Mouse (Mus musculus): ENCODE results near the gene Ifit3. TPM values are rescaled to one million over a fixed set of nuclear protein-coding genes. Genes with fewer than 3 reads are reported as not detected.
A peak's percentile ranks its signal among the peaks of the same experiment; 100 is the strongest.
"Not testable (repeated sequence)": the region's sequence is repeated elsewhere in the genome, so short reads cannot be mapped to it uniquely, and the experiment has no call there.

Ifit3 gene
- polyA plus RNA-seq, 1 experiment from 2014 or later = 29.7 TPM

DNA sequence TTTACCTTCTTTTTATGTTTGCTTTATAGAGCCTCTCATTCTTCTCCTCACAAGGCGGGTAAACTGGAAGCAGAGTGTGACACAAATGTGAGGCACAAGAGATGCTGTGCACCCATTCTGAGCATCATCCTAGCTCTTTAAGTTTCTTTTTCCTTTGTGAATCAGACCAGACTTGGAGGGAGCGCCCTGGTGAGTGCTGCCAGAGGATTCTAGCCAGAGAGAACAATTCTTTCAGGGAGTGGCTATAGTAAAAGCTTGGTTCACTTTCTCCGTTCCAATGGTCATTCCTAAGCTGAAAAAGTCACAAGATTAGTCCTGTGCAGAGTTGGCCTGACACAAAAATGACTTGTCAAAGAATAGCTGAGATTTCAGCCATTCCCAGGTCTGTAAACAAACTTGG, 26.7 kb upstream of the Ifit3 start:
- ChIA-PET POLR2A (no interaction called here), CTCF (interaction anchor here (1.5 to 1.9 kb wide), 4 partner anchors 12 to 80 kb away, joined by 3 to 6 read pairs (median 3); no protein-coding TSS in a partner anchor)
- ATAC-seq = no peak
- no peaks in the 10 kb centered on the region for H3K27me3 ChIP-seq
- no peak for DNase-seq (ENCODE audit: low read depth, low spot score)
- TF ChIP-seq CTCF (IDR thresholded peaks at IDR 0.05) = no peak
- in situ Hi-C loops (cut with MboI; ENCODE audit: low pct_unique_long_range_greater_than_20kb) = no loop called here

DNA sequence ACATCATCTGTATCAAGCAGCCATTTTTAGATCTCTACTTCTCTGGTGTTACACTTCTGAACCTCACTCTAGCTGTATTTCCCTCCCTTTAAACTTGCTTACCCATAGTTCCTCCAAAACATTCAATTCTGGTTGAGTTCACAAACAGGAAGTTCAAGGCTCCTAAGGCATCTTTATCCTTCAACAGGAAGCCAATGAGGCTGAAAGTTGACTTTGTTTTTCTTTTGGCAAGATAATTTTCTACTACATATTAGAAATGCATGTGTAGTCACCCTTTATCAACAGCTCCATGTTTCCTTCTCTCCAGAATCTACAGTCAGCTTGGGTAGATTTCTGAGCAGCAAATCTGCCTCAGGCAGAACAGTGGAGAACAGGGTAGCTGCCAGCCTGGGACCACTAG, 20.8 kb upstream of the Ifit3 start:
- TF ChIP-seq CTCF (IDR thresholded peaks at IDR 0.05) = no peak
- in situ Hi-C loops (cut with MboI; ENCODE audit: low pct_unique_long_range_greater_than_20kb) = no loop called here
- CTCF ChIA-PET = interaction anchor here (2.5 kb wide), 1 partner anchor 9 kb away, joined by 10 read pairs; no protein-coding TSS in a partner anchor
- ATAC-seq (no peak), DNase-seq (ENCODE audit: low read depth, low spot score) (no peak)
- POLR2A ChIA-PET = interaction anchor here (0.6 to 0.7 kb wide), 3 partner anchors 33 to 224 kb away, joined by 3 to 9 read pairs (median 7); no protein-coding TSS in a partner anchor
- no peaks in the 10 kb centered on the region for H3K27me3 ChIP-seq

DNA sequence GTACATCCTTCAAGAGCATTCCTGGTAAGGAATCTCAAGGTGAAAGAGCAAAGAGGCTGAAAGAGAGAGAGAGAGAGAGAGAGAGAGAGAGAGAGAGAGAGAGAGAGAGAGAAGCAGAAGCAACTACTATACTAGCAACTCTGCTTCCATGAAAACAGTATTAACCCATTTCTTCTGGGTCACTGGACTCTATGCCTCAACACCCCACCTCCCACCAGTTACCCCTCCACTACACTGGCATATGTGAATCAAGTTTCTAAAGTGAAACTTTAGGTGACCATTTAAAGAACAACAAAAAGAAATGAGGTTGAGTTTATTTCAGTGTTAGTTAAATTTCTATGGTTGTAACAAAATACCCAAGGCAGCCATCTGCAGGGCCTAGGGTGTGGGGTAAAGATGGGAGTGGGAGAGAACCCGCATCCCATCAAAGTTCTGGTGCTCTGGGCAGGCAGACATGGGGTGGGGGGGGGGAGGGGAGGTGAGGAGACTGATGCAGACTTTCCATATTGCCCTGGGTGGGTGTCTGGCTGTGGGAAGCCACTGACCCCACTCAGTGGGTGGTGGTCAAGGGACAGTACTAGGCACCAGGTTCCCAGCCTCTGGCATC, 17.1 kb upstream of the Ifit3 start:
- ChIA-PET CTCF (interaction anchor here (1.3 to 1.5 kb wide), 2 partner anchors 13 to 14 kb away, joined by 3 to 4 read pairs; no protein-coding TSS in a partner anchor), POLR2A (no interaction called here)
- DNase-seq (ENCODE audit: low read depth, low spot score) (no peak), ATAC-seq (no peak)
- in situ Hi-C loops (cut with MboI; ENCODE audit: low pct_unique_long_range_greater_than_20kb) = no loop called here
- H3K27me3 ChIP-seq = no peaks in the 10 kb centered on the region
- no peak for TF ChIP-seq CTCF (IDR thresholded peaks at IDR 0.05)

DNA sequence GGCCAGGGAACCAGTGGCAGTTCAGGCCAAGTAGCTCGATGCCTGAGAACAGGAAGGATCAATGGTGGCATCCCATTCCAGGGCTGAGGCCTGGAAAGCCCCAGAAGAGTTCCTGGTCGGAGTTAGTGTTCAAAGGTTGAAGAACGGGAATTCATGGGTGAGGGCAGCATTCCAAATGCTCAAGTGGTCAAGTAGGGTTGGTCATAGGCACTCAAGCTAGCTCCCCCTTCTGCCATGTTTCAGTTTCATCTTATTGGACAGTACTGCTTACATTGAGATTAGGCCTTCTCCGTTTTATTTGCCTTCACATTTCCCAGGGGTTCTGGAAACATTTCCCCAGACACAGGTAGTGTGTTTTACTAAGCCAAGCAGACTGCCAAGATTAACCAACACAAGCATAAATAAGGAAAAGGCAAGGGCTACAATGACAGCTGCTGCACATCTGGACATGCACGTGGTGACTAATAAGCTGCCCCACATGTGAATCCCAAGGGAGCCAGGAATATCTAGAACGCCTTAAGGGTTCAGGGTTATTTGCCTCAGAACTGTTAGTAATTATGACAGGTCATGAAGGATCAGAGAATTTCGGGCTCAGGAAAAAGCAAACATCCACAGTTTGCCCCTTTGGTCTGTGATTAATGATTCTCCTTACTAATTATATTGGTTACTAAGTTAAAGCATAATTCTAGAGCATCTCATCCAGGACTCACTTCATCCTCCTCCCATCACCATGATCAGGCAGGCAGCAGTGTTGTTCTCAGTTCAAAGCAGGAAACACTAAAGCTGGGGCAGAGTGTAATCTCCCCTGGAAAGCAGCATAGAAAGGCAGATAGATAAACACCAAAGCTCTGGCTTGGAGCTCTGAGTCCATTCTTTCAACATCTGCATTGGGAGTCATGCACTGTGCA, 14.1 kb upstream of the Ifit3 start:
- CTCF ChIA-PET = interaction anchor here (0.6 to 2.5 kb wide), 9 partner anchors 10 to 62 kb away, joined by 3 to 15 read pairs (median 4); partner anchors contain the start of gene Ifit2
- DNase-seq (ENCODE audit: low read depth, low spot score) (peak; percentile 31), ATAC-seq (no peak)
- in situ Hi-C loops (cut with MboI; ENCODE audit: low pct_unique_long_range_greater_than_20kb) = no loop called here
- TF ChIP-seq CTCF (IDR thresholded peaks at IDR 0.05) = no peak
- POLR2A ChIA-PET = interaction anchor here (1.1 kb wide), 1 partner anchor 15 kb away, joined by 3 read pairs; no protein-coding TSS in a partner anchor
- H3K27me3 ChIP-seq = no peaks in the 10 kb centered on the region

DNA sequence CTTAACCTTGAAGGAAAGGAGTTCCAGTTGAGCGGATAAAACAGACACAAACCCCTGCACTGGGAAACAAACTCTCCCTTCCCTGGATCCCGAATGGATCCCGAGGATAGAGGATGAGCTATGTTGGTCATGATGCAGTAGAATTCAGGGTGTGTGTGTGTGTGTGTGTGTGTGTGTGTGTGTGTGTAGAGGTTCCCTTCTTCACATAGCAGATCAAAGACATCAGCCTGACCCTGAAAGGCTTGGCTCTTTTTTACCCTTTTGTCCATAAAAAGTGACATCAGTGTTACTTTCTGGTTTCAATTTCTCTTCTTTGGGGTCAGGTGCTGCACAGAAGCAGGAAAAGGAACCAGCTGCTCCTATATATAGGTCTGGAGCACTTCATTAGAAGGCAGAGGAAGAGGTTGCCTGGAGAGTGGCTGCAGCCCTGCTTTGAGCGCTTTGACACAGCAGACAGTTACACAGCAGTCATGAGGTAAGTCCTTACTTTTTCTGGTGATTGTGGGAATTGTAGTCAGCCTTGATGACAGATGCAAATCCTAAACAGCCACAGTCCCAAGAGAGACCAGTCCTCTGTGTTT, 13.3 kb upstream of the Ifit3 start:
- in situ Hi-C loops (cut with MboI; ENCODE audit: low pct_unique_long_range_greater_than_20kb) = no loop called here
- ATAC-seq (peak; percentile 66), DNase-seq (ENCODE audit: low read depth, low spot score) (no peak)
- TF ChIP-seq CTCF (IDR thresholded peaks at IDR 0.05) = no peak
- POLR2A ChIA-PET = no interaction called here
- no peaks in the 10 kb centered on the region for H3K27me3 ChIP-seq
- CTCF ChIA-PET = interaction anchor here (0.6 to 2.5 kb wide), 7 partner anchors 11 to 61 kb away, joined by 3 to 15 read pairs (median 4); partner anchors contain the start of gene Ifit2

DNA sequence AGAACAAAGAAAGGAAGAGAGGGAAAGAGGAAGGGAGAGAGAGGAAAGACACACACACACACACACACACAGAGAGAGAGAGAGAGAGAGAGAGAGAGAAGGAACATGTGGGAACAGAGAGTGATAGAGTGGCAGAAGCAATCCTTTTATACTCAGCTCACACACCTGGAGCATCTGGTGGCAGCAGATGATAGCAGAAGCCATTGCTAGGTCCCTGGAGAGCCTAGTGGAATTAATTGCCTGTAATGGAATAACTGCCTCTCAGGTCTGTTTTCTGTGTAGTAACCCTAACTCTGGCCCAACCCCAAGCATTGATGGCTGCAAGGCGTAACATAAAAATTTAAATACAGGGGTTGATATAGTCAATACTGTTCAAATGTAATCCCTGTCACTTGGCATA, 12.3 kb upstream of the Ifit3 start:
- in situ Hi-C loops (cut with MboI; ENCODE audit: low pct_unique_long_range_greater_than_20kb) = no loop called here
- POLR2A ChIA-PET = no interaction called here
- no peak for ATAC-seq
- TF ChIP-seq CTCF (IDR thresholded peaks at IDR 0.05) = no peak
- no peak for DNase-seq (ENCODE audit: low read depth, low spot score)
- CTCF ChIA-PET = interaction anchor here (1.2 to 2.5 kb wide), 4 partner anchors 10 to 396 kb away, joined by 3 to 15 read pairs (median 5); partner anchors contain the start of gene Ifit2
- H3K27me3 ChIP-seq = no peaks in the 10 kb centered on the region

DNA sequence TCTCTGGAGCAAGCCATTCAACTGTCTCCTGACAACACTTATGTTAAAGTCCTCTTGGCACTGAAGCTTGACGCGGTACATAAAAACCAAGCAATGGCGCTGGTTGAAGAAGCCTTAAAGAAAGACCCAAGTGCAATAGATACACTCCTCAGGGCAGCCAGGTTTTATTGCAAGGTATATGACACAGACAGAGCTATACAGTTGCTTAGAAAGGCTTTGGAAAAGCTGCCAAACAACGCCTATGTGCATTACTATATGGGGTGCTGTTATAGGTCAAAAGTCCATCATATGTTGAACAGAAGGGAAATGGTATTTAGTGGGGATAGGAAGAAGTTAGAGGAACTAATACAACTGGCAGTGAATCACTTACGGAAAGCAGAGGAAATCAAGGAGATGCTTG, 9.7 kb upstream of the Ifit3 start:
- TF ChIP-seq CTCF (IDR thresholded peaks at IDR 0.05) = no peak
- ChIA-PET POLR2A (no interaction called here), CTCF (interaction anchor here (2.7 kb wide), 1 partner anchor 23 kb away, joined by 11 read pairs; the partner anchor contains the start of gene Ifit2)
- no peak for DNase-seq (ENCODE audit: low read depth, low spot score)
- H3K27me3 ChIP-seq = no peaks in the 10 kb centered on the region
- in situ Hi-C loops (cut with MboI; ENCODE audit: low pct_unique_long_range_greater_than_20kb) = no loop called here
- ATAC-seq = no peak

DNA sequence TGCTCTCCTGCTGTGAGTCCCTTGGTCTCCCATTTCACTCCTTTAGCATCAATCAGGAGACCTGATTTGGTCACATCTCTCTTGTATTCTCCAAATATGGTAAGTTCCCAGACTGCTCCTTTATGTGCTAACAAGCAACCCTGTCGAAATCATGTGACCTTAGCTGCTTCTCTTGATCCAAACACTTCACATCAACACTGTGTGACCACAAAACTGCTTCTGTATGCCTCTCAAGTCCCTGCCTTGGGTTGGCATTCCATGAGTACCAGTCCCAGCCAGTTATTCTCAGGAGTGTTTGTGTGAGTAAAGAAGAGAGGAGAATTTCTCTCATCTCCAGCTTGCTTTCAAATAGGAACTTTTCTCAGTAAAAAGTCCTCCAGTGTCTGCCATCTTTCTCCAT, 6.2 kb upstream of the Ifit3 start:
- ATAC-seq (no peak), DNase-seq (ENCODE audit: low read depth, low spot score) (no peak)
- H3K27me3 ChIP-seq = no peaks in the 10 kb centered on the region
- in situ Hi-C loops (cut with MboI; ENCODE audit: low pct_unique_long_range_greater_than_20kb) = no loop called here
- ChIA-PET CTCF (interaction anchor here (1.4 kb wide), 1 partner anchor 26 kb away, joined by 4 read pairs; the partner anchor contains the start of gene Ifit2), POLR2A (interaction anchor here (0.6 kb wide), 1 partner anchor 391 kb away, joined by 7 read pairs; no protein-coding TSS in a partner anchor)
- no peak for TF ChIP-seq CTCF (IDR thresholded peaks at IDR 0.05)

DNA sequence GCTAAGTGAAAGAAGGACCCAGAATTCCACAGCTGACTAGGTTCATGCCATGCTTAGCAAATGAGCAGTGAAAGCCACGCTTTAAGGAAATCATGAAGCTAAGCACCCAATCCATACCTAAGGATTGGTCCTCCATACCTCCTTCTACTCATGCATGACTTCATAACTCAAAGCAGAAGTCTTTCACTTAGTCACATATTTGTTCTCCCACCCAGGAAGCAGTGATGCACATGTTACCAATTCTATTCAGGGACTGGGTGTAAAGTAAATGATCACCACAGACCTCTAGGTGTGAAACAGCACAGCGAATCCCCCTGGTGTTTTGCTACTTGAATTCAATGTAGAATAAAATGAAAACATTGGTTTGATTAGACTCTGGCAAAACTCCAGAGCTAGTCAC, 635 bp upstream of the Ifit3 start:
- ChIA-PET CTCF (interaction anchor here (1.5 kb wide), 1 partner anchor 32 kb away, joined by 3 read pairs; the partner anchor contains the start of gene Ifit2), POLR2A (interaction anchor here (1.1 kb wide), 1 partner anchor 253 kb away, joined by 4 read pairs; no protein-coding TSS in a partner anchor)
- peak; percentile 68 for ATAC-seq
- H3K27me3 ChIP-seq; in situ Hi-C loops (cut with MboI; ENCODE audit: low pct_unique_long_range_greater_than_20kb); DNase-seq (ENCODE audit: low read depth, low spot score): not testable (repeated sequence)
